ENCODE assay signal across 16 mouse cellular contexts in the genomic region with DNA sequence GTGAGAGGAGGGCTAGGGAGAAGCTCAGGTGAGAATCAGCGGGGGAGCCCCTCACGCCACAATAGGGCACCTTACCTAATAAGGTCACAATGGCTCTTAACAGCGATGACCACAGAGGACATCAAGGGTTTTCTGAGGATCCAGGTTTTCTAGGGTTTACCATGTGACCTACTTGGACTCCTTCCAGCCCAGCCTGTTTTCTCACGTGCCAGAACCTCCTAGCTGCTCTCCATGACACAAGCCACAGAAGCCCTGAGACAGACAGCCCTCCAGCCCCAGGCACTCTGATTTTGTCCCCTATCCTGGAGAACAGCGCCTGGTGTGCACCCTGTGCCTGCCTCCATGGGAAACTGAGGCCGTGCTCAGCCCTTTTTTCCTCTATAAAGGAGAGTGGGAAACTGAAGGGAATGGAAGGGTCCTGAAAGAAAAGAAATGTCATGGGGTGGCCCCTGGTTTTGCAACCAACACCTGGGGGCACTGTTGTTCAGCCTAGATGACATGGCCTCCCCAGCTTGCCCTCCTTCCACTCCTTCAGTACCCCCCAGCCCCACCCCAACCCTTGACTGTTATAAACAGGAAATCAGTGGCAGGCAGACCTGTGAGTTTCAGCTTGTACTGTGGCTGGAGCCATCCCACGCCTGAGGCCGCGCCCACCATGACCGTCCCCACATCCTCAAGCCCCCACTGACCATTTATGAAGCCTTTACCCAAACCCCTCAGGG. TPM values are rescaled to one million over a fixed set of nuclear protein-coding genes. Genes with fewer than 3 reads are reported as not detected.
DNase-seq lines count a peak whose midpoint lies in the region; ATAC-seq and TF ChIP-seq lines count a peak whose summit lies in the region.
"Had no signal": no experiment of that assay in that cellular context is flagged by ENCODE, and none has a peak within 500 bp of the region (broad histone marks: within the 10 kb centered on the region; RNA-seq: fewer than 3 reads in every experiment).

No protein-coding gene starts in this region.

- 35% methylated on average over 10 of the region's 10 CpGs for WGBS in liver, embryonic 14.5 days (ENCODE audit: insufficient replicate concordance)
- 41% methylated on average over 10 of the region's 10 CpGs for WGBS in liver, embryonic 12.5 days (ENCODE audit: insufficient replicate concordance)
- WGBS in spleen, adult 2 months: 34% methylated on average over 10 of the region's 10 CpGs

- no peaks in the 10 kb centered on the region for H3K4me1 ChIP-seq in liver, embryonic 14.5 days (replicated peaks; ENCODE audit: control insufficient read depth in 2 of 2, insufficient read depth in 2 of 2, low read length in 1 of 2)
- H3K4me1 ChIP-seq in liver, embryonic 12.5 days: no peaks in the 10 kb centered on the region
- no peaks in the 10 kb centered on the region for H3K4me1 ChIP-seq in MEL (ENCODE audit: control insufficient read depth in 1 of 2, insufficient read depth in 2 of 2, low read length in 2 of 2)
- H3K4me1 ChIP-seq in spleen, adult 2 months (ENCODE audit: control insufficient read depth, insufficient read depth, insufficient read length): peaks cover 52% of the 10 kb centered on the region
- H3K4me1 ChIP-seq: embryonic facial prominence, embryonic 12.5 days; forebrain, embryonic 15.5 days; kidney, embryonic 15.5 days; liver, embryonic 15.5 days had no signal

- no peak overlapping the region for H3K4me2 ChIP-seq in liver, embryonic 14.5 days (ENCODE audit: low read depth)
- H3K4me2 ChIP-seq in liver, embryonic 12.5 days: no peak overlapping the region
- H3K4me2 ChIP-seq: embryonic facial prominence, embryonic 12.5 days; forebrain, embryonic 15.5 days; kidney, embryonic 15.5 days; liver, embryonic 15.5 days had no signal

- no peak for DNase-seq in liver, embryonic 14.5 days (ENCODE audit: low read depth in 3 of 3, low spot score in 3 of 3)
- DNase-seq in MEL (ENCODE audit: low read depth, low spot score): no peak
- DNase-seq in induced T-regulatory cell, adult 2 months (ENCODE audit: low read depth): peak; percentile 20
- DNase-seq in spleen, adult 2 months (ENCODE audit: low read depth in 1 of 2, low spot score in 2 of 2): peak; percentile 70 to 85
- no peak for DNase-seq in layer of hippocampus, postnatal 36 days
- no peak for DNase-seq in layer of hippocampus, postnatal 14 days (ENCODE audit: low spot score in 2 of 2)
- DNase-seq: cerebellum, adult 9-11 months; heart, postnatal 10 days; midbrain, embryonic 14.5 days had no signal

- no peaks in the 10 kb centered on the region for H3K36me3 ChIP-seq in liver, embryonic 14.5 days (replicated peaks; ENCODE audit: control insufficient read depth, insufficient read depth, low read depth)
- no peaks in the 10 kb centered on the region for H3K36me3 ChIP-seq in liver, embryonic 12.5 days
- no peaks in the 10 kb centered on the region for H3K36me3 ChIP-seq in MEL (ENCODE audit: control insufficient read depth in 1 of 2, insufficient read depth in 2 of 2, low read length in 2 of 2)
- H3K36me3 ChIP-seq in spleen, adult 2 months (ENCODE audit: control insufficient read depth, insufficient read depth, low read length): peaks cover 14% of the 10 kb centered on the region; the same call in 1 of the 2 replicates
- H3K36me3 ChIP-seq: embryonic facial prominence, embryonic 12.5 days; forebrain, embryonic 15.5 days; kidney, embryonic 15.5 days; liver, embryonic 15.5 days had no signal

- TF ChIP-seq CTCF in liver, embryonic 14.5 days (IDR thresholded peaks at IDR 0.05; ENCODE audit: low read depth): peak; percentile 11; the same call in 1 of the 2 replicates
- TF ChIP-seq CTCF in MEL (IDR thresholded peaks at IDR 0.05 in 2 of 3, conservative IDR thresholded peaks at IDR 0.05 in 1 of 3; ENCODE audit: control insufficient read depth in 1 of 3, insufficient read depth in 1 of 3, low read depth in 2 of 3, low read length in 3 of 3, poor library complexity in 1 of 3, severe bottlenecking in 1 of 3): 0 out of 6 replicates have a peak, but pooled peaks of 1 of the 3 experiments have one; percentile 19
- TF ChIP-seq CTCF in spleen, adult 2 months (IDR thresholded peaks at IDR 0.05; ENCODE audit: extremely low read depth, insufficient read depth, insufficient read length, insufficient replicate concordance): peak; percentile 52; the same call in 1 of the 2 replicates

- TF ChIP-seq RAD21 in MEL (IDR thresholded peaks at IDR 0.05; ENCODE audit: low read depth, low read length): no peak; the same call in none of the 2 replicates

- no peak overlapping the region for H3K27ac ChIP-seq in liver, embryonic 14.5 days
- H3K27ac ChIP-seq in liver, embryonic 12.5 days: no peak overlapping the region
- H3K27ac ChIP-seq in MEL (ENCODE audit: control insufficient read depth, low read depth, low read length): no peak overlapping the region
- H3K27ac ChIP-seq in spleen, adult 2 months (ENCODE audit: insufficient read depth, low read length): peak overlapping the region; percentile 90
- H3K27ac ChIP-seq: embryonic facial prominence, embryonic 12.5 days; forebrain, embryonic 15.5 days; kidney, embryonic 15.5 days; left cerebral cortex, adult 2 months; liver, embryonic 15.5 days had no signal

- no peak overlapping the region for H3K9ac ChIP-seq in liver, embryonic 14.5 days (replicated peaks)
- no peak overlapping the region for H3K9ac ChIP-seq in liver, embryonic 12.5 days
- H3K9ac ChIP-seq in MEL (ENCODE audit: control insufficient read depth, low read depth, low read length, poor library complexity, severe bottlenecking): no peak overlapping the region
- H3K9ac ChIP-seq: embryonic facial prominence, embryonic 12.5 days; forebrain, embryonic 15.5 days; kidney, embryonic 15.5 days; liver, embryonic 15.5 days had no signal

- H3K4me3 ChIP-seq in liver, embryonic 14.5 days (ENCODE audit: insufficient read depth in 1 of 2, low read depth in 2 of 2, low read length in 2 of 2): no peak overlapping the region
- H3K4me3 ChIP-seq in liver, embryonic 12.5 days: no peak overlapping the region
- no peak overlapping the region for H3K4me3 ChIP-seq in MEL (ENCODE audit: control insufficient read depth in 1 of 2, insufficient read depth in 1 of 2, low read depth in 2 of 2, low read length in 2 of 2)
- no peak overlapping the region for H3K4me3 ChIP-seq in spleen, adult 2 months (ENCODE audit: extremely low read depth, insufficient read depth, insufficient read length)
- H3K4me3 ChIP-seq: embryonic facial prominence, embryonic 12.5 days; forebrain, embryonic 15.5 days; kidney, embryonic 15.5 days; left cerebral cortex, adult 2 months; liver, embryonic 15.5 days had no signal

- no peak for TF ChIP-seq POLR2A in MEL (IDR thresholded peaks at IDR 0.05; ENCODE audit: control insufficient read depth in 1 of 2, insufficient read depth in 1 of 2, low read depth in 1 of 2, low read length in 2 of 2, poor library complexity in 1 of 2)
- no peak for TF ChIP-seq POLR2A in spleen, adult 2 months (IDR thresholded peaks at IDR 0.05; ENCODE audit: low read depth, low read length)

- H3K79me2 ChIP-seq in MEL (ENCODE audit: control insufficient read depth, insufficient read depth, low read length, poor library complexity): no peaks in the 10 kb centered on the region

- TF ChIP-seq EP300 in liver, embryonic 14.5 days (IDR thresholded peaks at IDR 0.05; ENCODE audit: low read depth): no peak
- TF ChIP-seq EP300 in MEL (IDR thresholded peaks at IDR 0.05; ENCODE audit: low read depth in 1 of 2, low read length in 2 of 2): no peak

- ATAC-seq in liver, embryonic 14.5 days (ENCODE audit: insufficient read depth): no peak
- no peak for ATAC-seq in liver, embryonic 12.5 days
- ATAC-seq: forebrain, embryonic 15.5 days had no signal

- H3K27me3 ChIP-seq in liver, embryonic 14.5 days (ENCODE audit: control insufficient read depth, insufficient read depth, low read length): no peaks in the 10 kb centered on the region
- H3K27me3 ChIP-seq in liver, embryonic 12.5 days (replicated peaks): peaks cover 40% of the 10 kb centered on the region
- H3K27me3 ChIP-seq in MEL (ENCODE audit: control insufficient read depth in 1 of 2, insufficient read depth in 2 of 2, low read length in 2 of 2): peaks cover 0 to 3% of the 10 kb centered on the region in 2 experiments; a peak in 2 of 4 replicates
- H3K27me3 ChIP-seq in spleen, adult 2 months (ENCODE audit: control insufficient read depth, insufficient read depth, low read length): no peaks in the 10 kb centered on the region
- H3K27me3 ChIP-seq: embryonic facial prominence, embryonic 12.5 days; forebrain, embryonic 15.5 days had no signal

- H3K9me3 ChIP-seq in liver, embryonic 14.5 days (ENCODE audit: control insufficient read depth, low read length): no peaks in the 10 kb centered on the region
- H3K9me3 ChIP-seq in liver, embryonic 12.5 days (replicated peaks): no peaks in the 10 kb centered on the region
- H3K9me3 ChIP-seq in MEL (replicated peaks; ENCODE audit: insufficient read depth, low read length): no peaks in the 10 kb centered on the region
- H3K9me3 ChIP-seq: forebrain, embryonic 15.5 days; kidney, embryonic 15.5 days; liver, embryonic 15.5 days had no signal

TF ChIP-seq in MEL, 35 proteins besides CTCF, POLR2A, EP300 and RAD21:
- TF ChIP-seq MAFK (IDR thresholded peaks at IDR 0.05; ENCODE audit: borderline replicate concordance, low read depth, low read length): no peak
- TF ChIP-seq ZMIZ1 (IDR thresholded peaks at IDR 0.05; ENCODE audit: low read depth, low read length): no peak
- 0 out of 2 replicates have a peak, but pooled peaks have one; percentile 25 for TF ChIP-seq BHLHE40 (IDR thresholded peaks at IDR 0.05; ENCODE audit: borderline replicate concordance, low read depth, low read length)
- TF ChIP-seq CHD2 (IDR thresholded peaks at IDR 0.05; ENCODE audit: low read length): no peak
- TF ChIP-seq ZKSCAN1 (IDR thresholded peaks at IDR 0.05; ENCODE audit: low read depth, low read length): no peak

RNA-seq across cellular contexts. Expression of a gene that starts 37.9 kb away (rescaled TPM):
- 0.11 and 0.12 TPM in 2 replicates for polyA plus RNA-seq in liver, embryonic 14.5 days (2012; rRNA removed)
- polyA plus RNA-seq in liver, embryonic 14.5 days (2014; fragmentation: Nextera tagmentation; extraction: Ambion mirVana): 0.05 and 0.09 TPM in 2 replicates
- polyA plus RNA-seq in liver, embryonic 12.5 days (2016; fragmentation: Nextera tagmentation; extraction: Ambion mirVana): 0.06 TPM in 1 of 2 replicates, not detected in the other
- not detected in 2 replicates for total RNA-seq in MEL (2012; rRNA removed)
- not detected for polyA plus RNA-seq in MEL (2012; ENCODE audit: insufficient read depth in 1 of 2, insufficient read length in 2 of 2, low read depth in 1 of 2, low replicate concordance in 2 of 2, missing spikeins in 1 of 2)
- polyA plus RNA-seq in spleen, adult 2 months (2012; rRNA removed): 131 and 166 TPM in 2 replicates
- under 1 TPM; 0.05 to 0.99 TPM for total RNA-seq in layer of hippocampus, postnatal 36 days (2021)
- under 1 TPM; 0.14 to 0.37 TPM for total RNA-seq in layer of hippocampus, postnatal 14 days (2021)
- polyA plus RNA-seq: stomach, embryonic 14.5 days had no signal

Comparison
In these comparisons a context has a peak if more than half of its experiments do, and no peak if none do; other contexts are left out.
1. DNase-seq: peak in induced T-regulatory cell, adult 2 months (single experiment) and spleen, adult 2 months (2 of 2); none in liver, embryonic 14.5 days (0 of 3), MEL (single experiment), layer of hippocampus, postnatal 36 days (0 of 2) and layer of hippocampus, postnatal 14 days (0 of 2).
2. RNA of a gene that starts 37.9 kb away (polyA plus RNA-seq): 131 to 166 TPM in spleen, adult 2 months; 0.05 to 0.12 TPM in liver, embryonic 14.5 days, 0.06 TPM in liver, embryonic 12.5 days and not detected in MEL; every median in the first group is over 100 times any median in the second.